Mouse (Mus musculus): Measurements from ENCODE around the gene Braf. TPM values are rescaled to one million over a fixed set of nuclear protein-coding genes. Genes with fewer than 3 reads are reported as not detected.
A peak's percentile ranks its signal among the peaks of the same experiment; 100 is the strongest.

Gene Braf
- total RNA-seq, 2 experiments from 2014 or later = 14.6 to 40.1 TPM

GRCm38 (mm10) chr6:39610207-39610606, 115.1 kb downstream of the Braf start:
- ATAC-seq (replicated peaks; ENCODE audit: poor library complexity) = no peak

DNA sequence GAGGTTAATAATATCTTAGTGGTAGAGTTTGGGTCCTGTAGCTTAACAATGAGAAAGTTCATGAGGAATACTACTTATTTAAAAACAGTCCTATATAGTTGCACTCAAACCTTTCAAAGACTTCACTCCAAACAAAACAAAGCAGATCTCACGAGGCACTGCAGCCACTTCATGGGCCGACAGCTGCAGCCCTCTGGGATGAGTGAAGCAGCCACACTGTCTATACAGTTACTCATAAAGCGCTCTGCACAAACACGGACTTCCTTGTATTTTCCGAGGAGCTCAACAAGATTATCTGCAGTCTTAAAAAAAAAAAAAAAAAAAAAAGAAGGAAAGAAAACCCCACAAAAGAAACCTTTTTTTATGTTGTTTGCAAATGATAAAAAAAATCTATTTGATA, 117.9 kb downstream of the Braf start:
- no peak for ATAC-seq (replicated peaks; ENCODE audit: poor library complexity)

DNA sequence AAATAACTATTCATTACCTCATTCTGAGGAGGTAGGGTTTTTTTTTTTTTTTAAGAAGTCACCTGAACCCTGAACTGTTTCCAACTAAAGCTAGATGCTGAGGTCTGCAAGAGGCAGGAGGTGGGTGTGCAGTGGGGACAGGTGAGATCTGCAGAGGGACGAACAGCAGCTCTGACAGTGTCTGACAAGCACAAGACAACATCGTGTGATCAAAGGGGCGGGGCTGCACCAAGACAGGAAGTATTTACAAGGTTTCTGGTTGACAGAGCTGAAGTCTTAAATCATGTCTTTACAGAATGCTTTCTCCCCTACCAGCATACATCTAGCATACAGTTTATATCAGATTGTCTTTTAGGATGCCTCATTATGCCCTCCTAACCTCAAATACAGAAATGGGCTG, 118.4 kb downstream of the Braf start:
- peak; percentile 20; the same call in 1 of the 2 replicates for ATAC-seq (replicated peaks; ENCODE audit: poor library complexity)

GRCm38 (mm10) chr6:39606056-39606455, 119.2 kb downstream of the Braf start:
- ATAC-seq (replicated peaks; ENCODE audit: poor library complexity) = no peak

DNA sequence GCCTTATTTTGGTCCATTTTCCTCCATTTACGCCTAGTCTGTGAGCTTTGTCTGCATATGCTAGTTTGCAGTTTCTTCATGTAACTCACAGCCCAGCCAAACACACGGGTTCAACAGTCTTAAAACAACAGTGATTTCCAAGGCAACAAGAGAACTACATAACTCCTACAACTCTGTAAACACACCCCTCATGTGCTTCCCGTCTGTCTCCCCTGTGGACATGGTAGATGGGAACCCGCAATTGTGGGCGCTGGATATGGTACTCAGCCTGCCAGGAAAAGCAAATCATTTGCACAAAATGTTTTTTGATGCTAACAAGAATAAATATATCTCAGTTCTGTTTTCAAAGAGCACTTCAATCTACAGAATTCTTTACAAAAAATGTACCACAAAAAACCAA, 120.7 kb downstream of the Braf start:
- ATAC-seq (replicated peaks; ENCODE audit: poor library complexity) = no peak

DNA sequence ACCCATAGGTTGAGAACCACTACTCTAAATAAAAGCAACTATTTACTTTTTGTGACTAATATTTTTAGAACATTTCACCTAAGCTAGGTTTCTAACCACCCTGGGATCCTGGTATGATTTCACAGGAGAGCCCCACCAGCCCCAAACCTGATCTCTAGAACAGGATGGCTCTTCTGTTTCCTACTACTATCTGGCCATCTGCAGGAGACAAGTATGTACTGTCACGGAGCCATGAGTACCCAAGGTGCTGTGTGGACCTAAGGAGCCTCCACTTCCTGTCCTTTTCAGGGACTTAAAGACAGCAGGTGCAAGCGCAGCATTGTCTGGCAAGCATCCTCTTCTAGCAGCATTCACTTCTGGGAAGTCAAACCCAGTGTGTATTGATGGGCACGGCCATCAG, 123.4 kb downstream of the Braf start:
- peak; percentile 61 for ATAC-seq (replicated peaks; ENCODE audit: poor library complexity)

DNA sequence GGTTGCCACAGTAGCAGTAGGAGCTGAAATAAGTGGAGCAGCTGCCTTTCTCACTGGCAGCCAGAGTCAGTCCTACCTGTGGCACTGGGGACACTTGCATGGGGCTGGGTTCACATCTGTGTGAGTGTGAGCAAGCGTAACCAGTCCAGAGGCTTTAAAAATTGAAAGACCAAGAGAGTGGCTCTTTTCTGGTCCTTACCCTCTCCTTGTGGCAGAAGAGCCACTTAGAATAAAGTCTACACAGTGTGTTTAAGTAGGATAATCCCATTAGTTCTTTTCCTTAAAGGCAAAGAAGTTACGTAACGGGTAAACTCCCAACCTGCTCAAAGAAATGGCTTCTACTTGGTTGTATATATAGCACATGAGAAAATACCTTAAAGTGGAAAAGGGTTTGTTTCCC, 124.4 kb downstream of the Braf start:
- no peak for ATAC-seq (replicated peaks; ENCODE audit: poor library complexity)

GRCm38 (mm10) chr6:39592401-39593214, 132.7 kb downstream of the Braf start, which contains the start of gene Ndufb2:
Gene Ndufb2 (plus strand): TSS chr6:39592574.
- ATAC-seq (replicated peaks; ENCODE audit: poor library complexity) = peak; percentile 98

DNA sequence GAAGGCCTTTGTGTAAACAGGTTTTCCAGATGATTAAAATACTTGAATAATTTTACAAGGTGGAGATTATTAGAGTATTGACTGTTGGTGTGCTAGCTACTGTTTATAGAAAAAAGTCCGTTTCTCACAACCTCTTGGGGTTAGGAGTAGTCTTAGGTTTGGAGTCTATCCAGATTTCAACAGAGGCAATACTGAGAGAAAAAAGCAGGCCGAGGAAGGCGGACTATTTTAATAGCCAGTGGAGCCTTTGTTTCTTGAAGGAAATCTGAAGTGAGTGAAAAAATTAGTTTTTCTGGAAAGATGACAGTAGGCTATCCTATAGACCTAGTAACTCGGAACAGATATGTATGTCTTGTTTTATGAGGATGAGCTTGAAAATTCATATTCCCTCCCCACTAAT, 133.8 kb downstream of the Braf start:
- no peak for ATAC-seq (replicated peaks; ENCODE audit: poor library complexity)

DNA sequence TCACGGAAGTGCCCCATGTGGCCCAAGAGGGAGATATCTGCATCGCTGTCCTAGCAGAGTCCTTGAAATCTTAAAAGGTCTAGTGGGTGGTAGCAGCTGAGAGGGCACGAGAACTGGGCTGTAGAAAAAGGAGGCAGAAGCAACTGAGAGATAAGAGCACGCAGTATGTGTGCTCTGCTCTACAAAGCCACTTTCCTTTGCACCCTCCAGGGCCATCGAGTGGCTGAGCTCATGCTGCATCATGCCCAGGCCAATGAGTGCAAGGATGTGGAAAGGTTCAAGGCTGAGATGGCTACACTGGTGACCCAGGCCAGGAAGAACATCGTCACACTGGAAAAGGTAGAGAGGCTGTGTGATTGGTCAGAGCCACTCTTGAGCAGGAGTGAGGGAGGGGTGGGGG, 139.7 kb downstream of the Braf start, which contains the start of gene Gm42420:
Gm42420 (plus strand) TSS at position 237 of the 400 bp plus-strand sequence.
- no peak for ATAC-seq (replicated peaks; ENCODE audit: poor library complexity)

GRCm38 (mm10) chr6:39581087-39581784, 144.0 kb downstream of the Braf start:
- peak; percentile 98 for ATAC-seq (replicated peaks; ENCODE audit: poor library complexity)

DNA sequence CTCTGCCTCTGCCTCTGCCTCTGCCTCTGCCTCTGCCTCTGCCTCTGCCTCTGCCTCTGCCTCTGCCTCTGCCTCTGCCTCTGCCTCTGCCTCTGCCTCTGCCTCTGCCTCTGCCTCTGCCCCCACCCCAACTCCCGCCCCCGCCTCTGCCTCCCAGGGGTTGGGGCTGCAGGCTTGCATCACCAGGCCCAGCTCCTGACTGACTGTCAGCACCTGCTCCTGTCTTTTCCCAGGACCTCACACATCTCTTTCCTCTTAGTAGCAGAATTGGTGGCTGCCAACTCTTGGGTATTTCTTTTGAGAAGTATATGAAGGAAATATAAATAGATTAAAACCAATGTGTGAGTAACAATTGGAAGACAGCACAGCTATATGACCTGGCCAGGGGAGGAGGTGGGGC, 144.7 kb downstream of the Braf start:
- no peak for ATAC-seq (replicated peaks; ENCODE audit: poor library complexity)

GRCm38 (mm10) chr6:39579552-39579951, 145.7 kb downstream of the Braf start:
- no peak for ATAC-seq (replicated peaks; ENCODE audit: poor library complexity)

GRCm38 (mm10) chr6:39574951-39575350, 150.3 kb downstream of the Braf start:
- ATAC-seq (replicated peaks; ENCODE audit: poor library complexity) = no peak

DNA sequence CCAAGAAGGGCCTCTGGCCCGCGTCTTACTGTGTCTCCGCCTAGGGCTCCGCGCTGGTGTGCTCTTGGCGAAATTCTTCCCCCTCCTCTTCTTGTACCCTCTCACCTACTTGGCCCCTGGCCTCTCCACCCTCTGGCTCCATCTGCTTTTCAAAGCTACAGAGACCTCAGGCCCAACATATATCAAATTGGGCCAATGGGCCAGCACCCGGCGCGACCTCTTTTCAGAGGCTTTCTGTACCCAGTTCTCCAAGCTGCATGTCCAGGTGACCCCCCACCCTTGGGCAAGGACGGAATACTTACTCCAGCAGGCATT, 150.8 kb downstream of the Braf start:
- peak; percentile 4; the same call in 1 of the 2 replicates for ATAC-seq (replicated peaks; ENCODE audit: poor library complexity)

- ATAC-seq (replicated peaks; ENCODE audit: poor library complexity) = peak; percentile 98
Measured at GRCm38 (mm10) chr6:39573791-39574554, 151.3 kb downstream of the Braf start, which contains the start of gene Adck2. Gene Adck2 (plus strand): TSS chr6:39573873.

- ATAC-seq (replicated peaks; ENCODE audit: poor library complexity) = no peak
Measured at GRCm38 (mm10) chr6:39570426-39570825, 154.8 kb downstream of the Braf start.

GRCm38 (mm10) chr6:39567528-39567927, 157.7 kb downstream of the Braf start:
- peak; percentile 71 for ATAC-seq (replicated peaks; ENCODE audit: poor library complexity)

- peak; percentile 93 for ATAC-seq (replicated peaks; ENCODE audit: poor library complexity)
Measured at GRCm38 (mm10) chr6:39562166-39563015, 162.9 kb downstream of the Braf start.

DNA sequence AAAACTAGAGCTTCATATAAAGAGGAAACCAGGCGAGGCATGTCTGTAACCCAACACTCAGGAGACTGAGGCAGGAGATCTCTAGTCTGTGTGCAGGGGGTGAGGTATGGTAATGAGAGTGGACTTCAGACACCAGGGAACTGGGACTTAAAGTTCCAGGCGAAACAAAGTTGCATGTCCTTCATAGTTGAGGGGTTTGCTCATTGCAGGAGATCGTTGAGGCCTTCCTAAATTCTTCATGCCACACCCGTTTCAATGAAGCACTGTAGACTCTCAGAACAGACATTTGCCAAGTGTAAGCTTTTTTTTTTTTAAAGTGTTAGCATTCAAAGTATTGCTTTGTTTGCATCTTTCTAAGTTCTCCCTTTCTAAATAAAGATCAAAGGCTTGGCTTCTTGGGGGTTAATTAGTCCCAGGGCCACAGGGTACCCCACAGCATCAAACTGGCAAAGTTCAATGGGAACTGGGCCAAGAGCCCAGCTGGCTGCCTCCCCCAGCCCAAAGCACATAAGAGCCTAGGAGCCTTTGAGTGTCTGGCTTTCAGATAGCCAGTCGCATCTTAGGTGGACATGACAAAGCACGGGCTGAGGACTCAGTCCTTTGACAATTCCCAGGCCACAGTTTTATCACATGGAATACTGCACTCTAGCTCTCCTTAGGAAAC, 165.9 kb downstream of the Braf start:
- ATAC-seq (replicated peaks; ENCODE audit: poor library complexity) = no peak
